Mouse (Mus musculus) CD4-positive, CD25-positive, alpha-beta regulatory T cell (primary cell): Measurements from ENCODE around the gene Ap2s1. TPM values are rescaled to one million over a fixed set of nuclear protein-coding genes. Genes with fewer than 3 reads are reported as not detected.

Source experiments
- polyA plus RNA-seq: library from polyadenylated mRNA; unstranded; fragments of 100-300 nt; shearing (Covaris generic); gene quantifications from one replicate; pipeline ENCODE4 v1.2.1, GENCODE M21; 2017

The Ap2s1 gene
- 195 TPM for polyA plus RNA-seq

DNA sequence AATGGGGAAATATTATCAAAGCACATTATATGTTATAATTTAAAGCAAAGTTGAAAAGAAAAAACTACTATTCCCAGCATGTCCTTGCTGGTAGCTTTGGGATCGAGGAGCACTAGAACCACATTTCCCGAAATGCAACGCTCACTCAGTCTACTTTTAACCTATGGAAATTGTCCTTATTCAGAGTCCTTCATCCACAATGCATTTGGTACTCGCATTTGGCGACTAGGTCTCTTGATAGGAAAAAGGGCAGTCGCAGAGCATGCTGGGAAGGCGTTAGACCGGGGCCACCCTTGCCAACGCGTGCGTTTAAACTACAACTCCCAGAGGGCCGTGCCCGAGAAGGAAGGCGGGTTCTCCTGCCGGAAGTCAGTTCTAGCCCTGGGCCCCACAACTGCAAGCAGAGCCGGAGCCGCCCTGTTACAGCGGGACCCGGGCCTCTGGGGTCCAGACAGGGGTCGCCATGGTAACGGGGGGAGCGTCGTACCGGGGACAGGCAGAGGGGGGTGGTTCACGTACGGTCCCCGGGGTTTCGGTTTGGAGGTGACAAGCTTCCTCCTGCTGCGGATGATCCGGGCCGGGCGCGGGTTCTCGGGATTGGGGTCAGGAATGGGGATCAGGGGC lies at the start of gene Ap2s1:
TSS of gene Ap2s1 (plus strand) at position 338 of the 624 bp plus-strand sequence.

DNA sequence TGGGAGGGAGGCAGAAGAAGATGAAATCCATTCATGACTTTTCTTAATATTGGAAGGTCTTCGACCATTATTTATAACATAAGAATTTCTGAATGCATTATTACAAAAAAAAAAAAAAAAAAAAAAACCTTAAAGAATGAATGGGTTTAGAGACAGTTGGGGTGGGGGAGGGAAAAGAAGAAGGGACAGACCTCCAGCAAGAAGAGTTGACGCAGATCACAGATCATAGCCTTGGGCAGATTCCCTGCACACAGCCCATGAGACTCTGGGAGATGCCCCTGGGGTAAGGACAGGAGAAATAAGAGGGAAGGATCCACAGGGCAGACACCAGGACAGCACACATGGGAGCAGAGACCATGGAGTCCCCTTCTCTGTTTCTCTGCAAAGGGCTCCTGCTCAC lies 16.6 kb upstream of the Ap2s1 start, which contains the start of gene Ceacam9:
TSS of gene Ceacam9 (plus strand) at position 301 of the 400 bp plus-strand sequence.

DNA sequence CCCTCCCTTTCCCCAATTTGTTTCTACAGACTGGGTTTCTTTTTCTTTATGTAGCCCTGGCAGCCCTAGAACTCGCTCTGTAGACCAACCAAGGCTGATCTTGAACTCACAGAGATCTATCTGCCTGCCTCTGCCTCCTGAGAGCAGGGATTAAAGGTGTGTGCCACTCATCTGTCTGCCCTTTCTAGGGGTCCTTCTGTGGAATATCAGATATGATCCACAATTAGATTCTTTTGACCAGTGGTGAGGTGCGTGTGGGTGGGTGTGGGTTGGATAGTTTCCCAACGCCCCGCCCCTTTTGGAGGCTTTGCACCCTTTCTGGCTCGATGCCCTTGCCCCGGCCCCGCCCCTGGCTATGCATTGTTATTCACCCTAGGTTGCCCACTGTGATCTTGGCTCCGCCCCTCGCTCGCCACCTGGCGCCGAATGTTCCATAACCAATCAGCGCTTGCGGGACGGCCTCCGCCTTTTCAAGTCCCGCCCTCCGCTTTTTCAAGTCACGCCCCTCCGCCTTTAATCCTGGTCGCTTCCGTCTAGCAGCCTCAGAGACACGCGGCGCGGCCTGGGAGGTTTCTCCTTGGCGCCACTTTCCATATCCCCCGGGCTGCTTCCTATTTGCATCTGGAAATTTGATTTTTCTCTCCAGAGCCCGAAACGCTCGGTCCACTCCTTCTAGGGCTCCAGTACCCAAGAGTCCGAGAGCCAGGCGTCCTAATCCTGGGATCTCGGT lies 42.8 kb downstream of the Ap2s1 start, which contains the start of gene Slc1a5:
TSS of gene Slc1a5 (plus strand) at position 516 of the 730 bp plus-strand sequence.

Other genes with a start within 250 kb of the Ap2s1 start
- 7.6 TPM for gene Arhgap35, start 123.4 kb upstream of the Ap2s1 start, polyA plus RNA-seq
- 1.1 TPM for gene Ceacam15, start 62.7 kb upstream of the Ap2s1 start, polyA plus RNA-seq
- gene Ceacam9, start 16.5 kb upstream of the Ap2s1 start, polyA plus RNA-seq: not detected
- gene Slc1a5, start 42.9 kb downstream of the Ap2s1 start, polyA plus RNA-seq: 349 TPM
- gene Strn4, start 77.5 kb downstream of the Ap2s1 start, polyA plus RNA-seq: 84.7 TPM
- gene Fkrp, start 78.3 kb downstream of the Ap2s1 start, polyA plus RNA-seq: 25.6 TPM
- gene Prkd2, start 104.5 kb downstream of the Ap2s1 start, polyA plus RNA-seq: 220 TPM
- gene Dact3, start 136.9 kb downstream of the Ap2s1 start, polyA plus RNA-seq: 0.12 TPM
- gene Gng8, start 153.4 kb downstream of the Ap2s1 start, polyA plus RNA-seq: not detected
- gene Ptgir, start 168.1 kb downstream of the Ap2s1 start, polyA plus RNA-seq: 10.5 TPM
- gene Calm3, start 185.7 kb downstream of the Ap2s1 start, polyA plus RNA-seq: 135 TPM
- not detected for gene Pnmal2, start 206.3 kb downstream of the Ap2s1 start, polyA plus RNA-seq
- gene Pnmal1, start 221.3 kb downstream of the Ap2s1 start, polyA plus RNA-seq: not detected
- 3.3 TPM for gene Gm42372, start 244.7 kb downstream of the Ap2s1 start, polyA plus RNA-seq